In genomic region chr16:10664921-10665894, GRCm38 (mm10) we compare ENCODE assay signal across 8 mouse cellular contexts.
DNase-seq lines count a peak whose midpoint lies in the region; ATAC-seq and TF ChIP-seq lines count a peak whose summit lies in the region.

No protein-coding gene starts in this region.

- no peak overlapping the region for H3K4me2 ChIP-seq in kidney, embryonic 15.5 days
- H3K4me2 ChIP-seq in forebrain, embryonic 14.5 days (ENCODE audit: low read length) = no peak overlapping the region
- peak overlapping the region; percentile 16 for H3K4me2 ChIP-seq in intestine, embryonic 14.5 days (ENCODE audit: low read length)

- TF ChIP-seq CTCF in G1E (IDR thresholded peaks at IDR 0.05; ENCODE audit: low read depth, low read length) = peak; percentile 25; the same call in 1 of the 2 replicates

- H3K9me3 ChIP-seq in kidney, embryonic 15.5 days (replicated peaks) = no peaks in the 10 kb centered on the region
- no peaks in the 10 kb centered on the region for H3K9me3 ChIP-seq in G1E (replicated peaks)
- no peaks in the 10 kb centered on the region for H3K9me3 ChIP-seq in forebrain, embryonic 14.5 days (replicated peaks; ENCODE audit: control insufficient read depth, low read length)
- H3K9me3 ChIP-seq in intestine, embryonic 14.5 days (ENCODE audit: control insufficient read depth, low read length) = no peaks in the 10 kb centered on the region

- no peak overlapping the region for H3K9ac ChIP-seq in kidney, embryonic 15.5 days
- no peak overlapping the region for H3K9ac ChIP-seq in forebrain, embryonic 14.5 days (ENCODE audit: low read length)
- no peak overlapping the region for H3K9ac ChIP-seq in intestine, embryonic 14.5 days (ENCODE audit: low read length)

- H3K4me1 ChIP-seq in kidney, embryonic 15.5 days = peaks cover 29% of the 10 kb centered on the region
- peaks cover 19% of the 10 kb centered on the region for H3K4me1 ChIP-seq in G1E (ENCODE audit: insufficient read depth, low read depth, low read length)
- H3K4me1 ChIP-seq in forebrain, embryonic 14.5 days (ENCODE audit: control insufficient read depth, insufficient read depth, low read length) = no peaks in the 10 kb centered on the region
- H3K4me1 ChIP-seq in intestine, embryonic 14.5 days (replicated peaks; ENCODE audit: control insufficient read depth, insufficient read depth, low read length) = peaks cover 39% of the 10 kb centered on the region

- no peaks in the 10 kb centered on the region for H3K36me3 ChIP-seq in kidney, embryonic 15.5 days
- peaks cover 77% of the 10 kb centered on the region for H3K36me3 ChIP-seq in G1E (replicated peaks)
- H3K36me3 ChIP-seq in forebrain, embryonic 14.5 days (ENCODE audit: control insufficient read depth, insufficient read depth, low read length) = no peaks in the 10 kb centered on the region
- H3K36me3 ChIP-seq in intestine, embryonic 14.5 days (ENCODE audit: control insufficient read depth, insufficient read depth, low read length) = no peaks in the 10 kb centered on the region

- peak; percentile 38 for DNase-seq in kidney, adult 18-20 months
- DNase-seq in G1E (ENCODE audit: low spot score) = no peak
- DNase-seq in forebrain, embryonic 14.5 days (ENCODE audit: low spot score) = peak; percentile 28
- DNase-seq in intestine, embryonic 14.5 days (ENCODE audit: low spot score) = peak; percentile 70
- peak; percentile 63 to 69 for DNase-seq in lung, adult 18-20 months
- DNase-seq in right cerebral cortex, postnatal 14 days = peak; percentile 50
- DNase-seq in Muller cell, postnatal 12 days (ENCODE audit: inconsistent ontology term) = no peak

- WGBS in kidney, embryonic 15.5 days = 49% methylated on average over 12 of the region's 12 CpGs
- WGBS in forebrain, embryonic 14.5 days = 66% methylated on average over 12 of the region's 12 CpGs
- 28% methylated on average over 12 of the region's 12 CpGs for WGBS in intestine, embryonic 14.5 days

- H3K27ac ChIP-seq in kidney, embryonic 15.5 days = no peak overlapping the region
- H3K27ac ChIP-seq in forebrain, embryonic 14.5 days (ENCODE audit: low read depth, low read length) = 0 out of 2 replicates have a peak overlapping the region, but pooled peaks have one; percentile 9
- peak overlapping the region; percentile 75 for H3K27ac ChIP-seq in intestine, embryonic 14.5 days (ENCODE audit: low read depth)

- no peaks in the 10 kb centered on the region for H3K27me3 ChIP-seq in kidney, embryonic 15.5 days
- no peaks in the 10 kb centered on the region for H3K27me3 ChIP-seq in G1E (ENCODE audit: insufficient read depth, low read length)
- H3K27me3 ChIP-seq in forebrain, embryonic 14.5 days (replicated peaks; ENCODE audit: control insufficient read depth, insufficient read depth, low read length) = no peaks in the 10 kb centered on the region
- H3K27me3 ChIP-seq in intestine, embryonic 14.5 days (replicated peaks; ENCODE audit: control insufficient read depth, insufficient read depth, low read length) = no peaks in the 10 kb centered on the region; the same call in 1 of the 2 replicates

- H3K4me3 ChIP-seq in kidney, embryonic 15.5 days (replicated peaks) = no peak overlapping the region
- no peak overlapping the region for H3K4me3 ChIP-seq in G1E (ENCODE audit: low read depth, low read length)
- no peak overlapping the region for H3K4me3 ChIP-seq in forebrain, embryonic 14.5 days (ENCODE audit: low read depth, low read length)
- H3K4me3 ChIP-seq in intestine, embryonic 14.5 days (ENCODE audit: low read depth, low read length) = no peak overlapping the region

- ATAC-seq in kidney, embryonic 15.5 days (replicated peaks; ENCODE audit: low FRiP score) = no peak
- ATAC-seq in G1E (ENCODE audit: extremely low read depth, insufficient number of reproducible peaks, low FRiP score, poor library complexity, severe bottlenecking) = peak; percentile 60
- peak; percentile 50; the same call in 1 of the 2 replicates for ATAC-seq in forebrain, embryonic 14.5 days
- 0 out of 2 replicates have a peak, but pooled peaks have one; percentile 47 for ATAC-seq in intestine, embryonic 14.5 days (replicated peaks; ENCODE audit: low FRiP score, low TSS enrichment, low read depth)

Comparison
In these comparisons a context has a peak if more than half of its experiments do, and no peak if none do; other contexts are left out.
1. DNase-seq: peak in kidney, adult 18-20 months (single experiment), forebrain, embryonic 14.5 days (single experiment), intestine, embryonic 14.5 days (single experiment), lung, adult 18-20 months (2 of 2) and right cerebral cortex, postnatal 14 days (single experiment); none in G1E (single experiment) and Muller cell, postnatal 12 days (single experiment).